Mouse (Mus musculus): ENCODE data around the gene Rap1a. TPM values are rescaled to one million over a fixed set of nuclear protein-coding genes. Genes with fewer than 3 reads are reported as not detected.

The Rap1a gene
- total RNA-seq (2021) = 100 to 1,000 TPM; 103 to 105 TPM

DNA sequence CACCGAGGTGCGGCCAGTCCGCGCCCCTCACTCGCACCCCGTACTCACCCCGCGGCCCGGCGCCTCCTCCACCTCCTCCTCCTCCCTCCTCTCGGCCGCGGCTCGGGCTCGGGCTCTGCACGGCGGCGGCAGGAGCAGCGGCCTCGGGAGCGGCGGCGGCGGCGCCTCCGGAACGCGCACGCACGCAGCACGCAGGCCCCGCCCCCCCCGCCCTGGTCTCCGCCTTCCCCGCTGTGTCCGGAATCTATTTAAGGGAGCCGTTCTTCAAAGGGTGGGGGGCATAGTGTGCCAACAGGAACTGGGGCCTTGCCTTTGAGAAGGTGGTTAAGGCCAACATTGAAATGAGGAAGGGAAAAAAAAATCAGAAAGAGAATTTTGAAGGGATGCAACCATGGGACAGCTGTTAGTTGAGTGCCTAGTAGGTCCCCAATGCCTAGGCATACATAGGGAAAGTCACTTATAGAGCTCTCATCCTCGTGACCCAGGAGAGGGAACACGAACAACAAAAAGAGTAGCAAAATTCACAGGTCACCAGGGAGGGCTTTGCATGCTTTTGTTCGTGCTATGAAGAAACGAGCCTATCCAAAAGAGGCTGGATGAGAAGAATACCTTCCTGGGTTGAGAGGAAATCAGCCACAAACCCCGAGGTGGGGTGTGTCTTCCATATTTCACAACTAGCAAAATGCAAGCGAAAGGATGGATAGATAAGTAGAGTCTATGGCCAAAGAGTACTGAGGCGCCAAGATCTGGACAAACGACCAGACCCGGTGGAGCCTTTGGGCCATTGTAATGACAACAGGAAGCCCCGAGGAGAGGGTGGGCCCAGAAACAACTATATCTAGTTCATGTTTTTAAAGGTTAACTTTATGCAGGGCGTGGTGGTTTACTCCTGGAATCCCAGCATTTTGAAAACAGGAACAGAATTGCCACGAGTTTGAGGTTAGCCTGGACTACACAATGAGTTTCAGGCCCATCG, at the start of gene Rap1a:
Gene Rap1a (minus strand): TSS at position 146 of the 976 bp plus-strand sequence.
- peak; percentile 58 for DNase-seq (ENCODE audit: low spot score)
- intact Hi-C loops (cut with DNase I) = loop anchor here (2.0 to 5.0 kb wide), 2 partner anchors 23 to 64 kb away; no protein-coding TSS in a partner anchor

DNA sequence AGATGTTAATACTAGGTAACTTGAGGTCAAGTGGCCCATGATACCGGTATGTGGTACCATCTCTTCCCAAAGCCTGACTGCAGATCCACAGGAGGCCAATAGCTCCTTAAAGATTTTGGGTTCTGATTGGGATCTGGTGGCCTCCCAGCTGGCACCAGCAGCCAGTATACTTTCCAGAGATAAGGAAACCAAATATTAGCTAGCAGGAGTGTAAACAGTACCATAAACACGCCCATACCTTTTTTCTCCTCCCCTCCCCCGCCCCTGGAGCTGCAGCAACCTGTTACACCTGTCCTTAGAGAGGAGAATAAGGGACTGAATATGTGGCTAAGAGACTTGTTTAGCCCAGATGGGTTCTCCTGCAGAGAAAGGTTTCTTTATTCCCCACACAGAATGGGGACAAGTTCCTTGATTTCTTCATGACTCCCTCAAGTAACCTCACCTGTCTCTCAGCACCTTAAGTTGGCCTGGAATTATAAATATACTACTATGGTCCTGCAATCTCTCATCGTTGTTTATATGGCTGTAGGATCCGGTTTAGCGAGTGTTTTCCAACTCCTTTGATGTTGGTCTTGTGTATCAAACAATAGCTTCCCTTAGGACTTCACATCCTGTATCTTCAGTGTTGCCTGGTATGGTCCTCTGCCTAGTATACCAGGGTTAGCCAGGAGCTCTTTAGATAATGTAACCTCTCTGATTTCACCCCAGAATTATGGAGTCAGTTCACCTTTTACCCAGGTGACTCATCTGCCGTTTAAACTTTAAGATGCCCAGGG, 45.3 kb upstream of the Rap1a start:
- DNase-seq (ENCODE audit: low spot score) = no peak
- intact Hi-C loops (cut with DNase I) = no loop called here

DNA sequence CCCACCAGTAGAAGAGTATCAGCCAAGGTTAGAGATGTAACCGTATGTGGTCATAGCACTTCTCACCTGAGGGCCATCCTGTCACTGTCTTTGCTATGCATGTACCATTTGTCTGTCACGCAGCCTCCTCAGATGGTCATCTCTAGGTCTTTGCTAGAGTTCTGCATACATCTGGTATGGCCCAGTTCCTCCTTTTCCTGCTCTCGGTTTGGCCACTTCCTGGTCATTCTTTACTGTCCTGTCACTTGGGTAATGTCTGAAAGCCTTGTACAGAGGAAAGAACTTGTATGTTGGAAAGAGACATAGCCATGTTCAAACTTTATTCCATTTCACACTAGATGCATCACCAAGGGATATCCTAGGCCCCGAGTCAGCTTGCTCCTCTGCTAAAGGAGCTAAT, 38.7 kb upstream of the Rap1a start:
- intact Hi-C loops (cut with DNase I) = no loop called here
- no peak for DNase-seq (ENCODE audit: low spot score)

DNA sequence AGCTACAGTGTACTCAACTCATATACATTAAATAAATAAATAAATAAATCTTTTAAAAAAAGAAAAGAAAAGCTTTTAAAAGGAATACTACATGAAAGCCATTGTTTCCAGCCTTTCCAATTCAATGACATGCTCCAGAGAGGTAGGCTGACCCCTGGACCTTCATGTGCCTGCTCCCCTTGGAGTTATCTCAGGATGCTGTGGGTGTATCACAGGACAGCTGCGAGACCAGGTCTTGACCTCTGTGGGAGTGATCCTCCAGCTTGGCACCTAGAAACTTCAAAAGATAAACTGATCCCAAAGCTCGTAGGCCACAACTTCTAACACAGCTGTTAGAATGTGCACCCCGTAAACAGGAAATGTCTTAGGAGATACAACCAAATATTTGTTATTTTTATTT, 37.5 kb upstream of the Rap1a start:
- intact Hi-C loops (cut with DNase I) = no loop called here

DNA sequence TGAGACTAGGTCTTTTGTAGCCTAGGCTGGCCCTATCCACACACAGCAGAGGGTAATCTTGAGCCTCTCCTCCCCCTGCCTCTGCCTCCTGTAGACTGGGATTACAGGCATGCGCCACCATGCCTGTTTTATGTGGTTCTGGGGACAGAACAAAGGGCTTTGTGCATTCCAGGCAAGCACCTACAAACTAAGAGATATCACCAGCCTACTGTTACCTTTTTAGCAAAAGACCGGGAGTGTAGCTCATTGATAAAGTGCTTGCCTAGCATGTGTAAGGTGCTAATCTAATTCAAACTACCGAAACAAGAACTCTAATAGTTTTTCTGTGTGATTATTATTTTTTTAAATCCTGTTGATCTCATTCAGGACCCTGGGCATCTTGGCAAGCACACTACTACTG, 35.7 kb upstream of the Rap1a start:
- intact Hi-C loops (cut with DNase I) = no loop called here
- DNase-seq (ENCODE audit: low spot score) = no peak

More for the DNA sequence above, 37.5 kb upstream of the Rap1a start:
- DNase-seq (ENCODE audit: low spot score) = no peak

DNA sequence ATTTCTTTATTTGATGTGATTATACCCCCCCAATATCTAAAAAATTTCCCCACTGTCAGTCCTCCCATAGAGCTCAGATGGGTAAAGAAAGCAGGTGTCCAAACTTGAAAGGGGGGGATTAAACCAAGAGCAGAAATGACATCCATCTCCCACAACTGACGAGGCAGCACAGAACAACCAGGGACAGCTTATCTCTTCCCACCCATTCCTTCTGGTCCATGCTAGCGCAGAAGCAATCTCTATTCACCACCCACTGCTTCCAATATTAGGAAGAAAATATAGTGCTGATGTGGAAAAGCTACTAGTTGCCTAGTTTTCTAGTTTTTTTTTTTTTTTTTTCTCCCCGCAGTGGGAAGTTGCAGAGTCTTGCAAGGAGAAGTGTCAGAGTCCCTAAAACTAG, 34.7 kb upstream of the Rap1a start:
- no peak for DNase-seq (ENCODE audit: low spot score)
- intact Hi-C loops (cut with DNase I) = no loop called here

DNA sequence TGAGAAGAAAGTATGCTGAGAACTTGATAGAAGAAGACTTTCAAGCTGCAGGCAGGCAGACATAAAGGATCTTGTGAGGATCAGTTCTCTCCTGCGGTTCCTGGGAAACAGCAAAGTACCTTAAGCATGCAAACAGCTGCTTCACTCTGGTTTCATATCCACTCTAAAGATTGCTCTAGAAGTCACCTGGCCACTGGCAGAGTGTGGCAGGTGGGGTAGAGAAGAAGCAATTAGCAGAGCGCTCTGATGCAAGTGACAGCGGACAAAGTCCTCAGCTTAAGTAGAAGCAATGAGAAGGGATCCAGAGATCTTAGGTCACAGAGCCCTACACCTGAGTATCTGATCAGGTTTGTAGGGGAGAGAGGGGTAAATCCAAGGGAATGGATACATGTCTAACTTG, 30.4 kb upstream of the Rap1a start:
- intact Hi-C loops (cut with DNase I) = no loop called here
- no peak for DNase-seq (ENCODE audit: low spot score)

DNA sequence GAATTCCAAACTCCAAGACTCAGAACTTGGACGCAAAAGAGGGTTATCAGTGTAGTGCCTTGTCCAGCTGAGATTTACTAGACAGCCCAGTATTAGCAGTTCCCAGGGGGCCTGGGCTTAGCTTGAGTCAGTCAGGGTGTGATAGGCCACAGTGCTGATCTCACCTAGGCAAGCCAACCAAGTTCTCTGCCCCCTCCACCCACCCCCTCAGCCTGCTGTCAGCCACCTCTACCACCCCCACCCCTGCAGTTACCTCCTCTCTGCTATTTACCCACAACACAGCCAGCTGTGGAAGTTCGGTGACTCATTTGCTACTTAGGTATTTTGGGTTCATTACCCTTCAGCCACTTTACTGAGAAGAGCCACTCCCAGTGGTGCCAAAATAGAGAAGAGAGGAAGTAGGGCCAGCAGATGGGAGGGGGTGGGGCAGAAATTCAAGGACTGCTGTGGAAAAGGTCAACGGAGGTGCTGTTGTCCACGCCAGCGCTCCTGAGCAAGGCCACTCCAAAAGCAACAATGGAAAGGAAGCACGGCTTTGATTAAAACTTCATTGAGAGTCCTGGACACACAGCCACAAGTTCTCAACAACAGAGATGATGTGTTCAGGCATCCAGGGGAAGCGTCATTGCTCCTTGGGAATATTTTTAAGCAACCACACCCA, 24.5 kb upstream of the Rap1a start:
- peak; percentile 70 for DNase-seq (ENCODE audit: low spot score)
- intact Hi-C loops (cut with DNase I) = loop anchor here (2.0 to 5.0 kb wide), 3 partner anchors 25 to 67 kb away; partner anchors contain the start of gene Rap1a

DNA sequence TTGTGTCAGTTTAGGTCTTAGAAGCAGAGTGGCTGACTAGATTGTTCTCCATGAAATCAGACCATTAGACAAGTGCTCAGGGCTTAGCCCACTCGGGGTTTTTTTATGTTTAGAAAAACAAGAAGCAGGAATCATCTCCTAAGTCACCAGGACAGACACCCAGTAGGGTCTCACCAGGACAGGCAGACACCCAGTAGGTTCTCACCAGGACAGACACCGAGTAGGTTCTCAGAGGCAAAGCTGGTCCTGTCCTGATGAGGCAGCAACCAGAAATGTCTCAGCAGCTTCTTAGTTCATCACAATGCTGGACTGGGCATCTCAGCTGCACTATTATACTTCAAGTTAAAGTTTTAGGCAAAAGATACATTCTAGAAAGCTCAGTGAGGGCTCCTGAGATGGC, 23.6 kb upstream of the Rap1a start:
- intact Hi-C loops (cut with DNase I) = loop anchor here (2.0 to 5.0 kb wide), 4 partner anchors 24 to 137 kb away; partner anchors contain the start of genes Ddx20 and Rap1a
- no peak for DNase-seq (ENCODE audit: low spot score)

DNA sequence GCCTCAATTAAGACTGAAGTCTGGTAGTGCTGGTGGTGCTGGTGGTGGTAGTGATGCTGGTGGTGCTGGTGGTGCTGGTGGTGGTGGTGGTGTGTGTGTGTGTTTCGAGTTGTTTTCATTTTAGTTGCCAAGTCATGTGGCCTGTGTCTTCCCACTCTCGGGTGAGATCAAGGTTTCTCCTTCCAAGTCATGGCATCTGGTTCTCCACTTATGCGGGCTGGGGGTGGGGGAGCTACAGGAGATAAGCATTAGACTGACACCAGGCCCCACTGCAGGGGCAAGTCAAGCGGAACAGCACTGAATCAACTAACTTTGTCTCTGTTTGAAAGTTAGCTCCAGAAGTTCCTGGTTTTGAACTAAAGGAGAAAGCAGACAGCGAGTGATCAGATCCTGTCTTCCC, 23.0 kb upstream of the Rap1a start:
- peak; percentile 7 for DNase-seq (ENCODE audit: low spot score)
- intact Hi-C loops (cut with DNase I) = loop anchor here (2.0 to 5.0 kb wide), 3 partner anchors 23 to 137 kb away; partner anchors contain the start of genes Ddx20 and Rap1a

DNA sequence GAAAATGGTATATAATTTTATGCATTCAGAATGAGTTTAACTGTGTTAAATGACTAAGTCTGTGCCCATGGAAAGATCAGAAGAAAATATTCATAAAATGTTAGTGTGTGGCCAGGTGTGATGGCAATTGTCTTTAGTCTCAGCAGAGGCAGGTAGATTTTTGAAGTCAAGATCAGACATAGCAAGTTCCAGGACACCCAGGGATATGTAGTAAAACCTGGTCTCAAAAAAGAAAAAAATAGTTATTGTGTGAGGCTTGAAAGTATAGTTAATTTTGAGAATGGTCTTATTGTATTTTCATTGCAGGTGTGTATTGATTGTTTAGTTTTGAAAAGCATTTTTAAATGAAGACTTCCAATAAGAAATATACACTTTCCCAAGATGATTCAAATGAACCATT, 22.5 kb upstream of the Rap1a start:
- intact Hi-C loops (cut with DNase I) = loop anchor here (2.0 to 5.0 kb wide), 3 partner anchors 23 to 136 kb away; partner anchors contain the start of genes Ddx20 and Rap1a
- DNase-seq (ENCODE audit: low spot score) = no peak

DNA sequence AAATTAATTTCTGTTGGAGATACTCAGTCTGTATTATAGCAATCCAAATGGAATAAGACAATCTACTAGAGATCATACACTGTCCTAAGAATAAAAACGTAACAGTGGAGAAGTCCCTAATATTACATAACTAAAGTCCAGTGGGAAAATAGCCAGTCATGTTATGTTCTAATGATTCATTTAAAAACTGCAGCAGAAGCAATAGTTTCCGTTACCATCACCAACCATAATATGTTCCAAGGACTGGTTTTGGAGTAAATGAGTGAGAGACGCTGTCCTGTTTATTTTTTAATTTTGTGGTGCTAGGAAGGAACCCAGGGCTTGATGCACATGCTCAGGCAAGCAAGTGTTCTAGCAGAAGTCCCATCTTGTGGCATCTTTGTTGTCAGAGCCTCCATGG, 20.4 kb upstream of the Rap1a start:
- no peak for DNase-seq (ENCODE audit: low spot score)
- intact Hi-C loops (cut with DNase I) = loop anchor here (5.0 kb wide), 1 partner anchor 134 kb away; the partner anchor contains the start of gene Ddx20

DNA sequence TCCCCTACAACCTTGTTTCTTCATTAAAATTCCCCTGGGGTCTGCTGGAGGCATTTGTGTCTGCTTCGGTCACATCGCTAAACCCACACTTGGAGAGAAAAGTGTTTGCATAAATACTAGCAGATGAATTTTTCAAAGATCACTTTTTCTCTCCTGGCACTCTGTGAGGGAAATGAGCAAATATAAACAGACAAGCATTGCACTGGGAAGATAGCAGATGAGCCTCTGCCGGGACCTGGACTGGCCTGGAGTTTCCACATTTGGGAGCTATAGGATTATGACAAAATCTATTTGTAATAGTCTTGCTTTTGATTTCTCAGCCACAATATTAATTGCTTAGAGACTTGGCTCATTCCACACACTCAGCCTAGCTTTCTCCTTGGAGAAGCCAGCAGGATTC, 19.1 kb upstream of the Rap1a start:
- DNase-seq (ENCODE audit: low spot score) = no peak
- intact Hi-C loops (cut with DNase I) = loop anchor here (5.0 kb wide), 1 partner anchor 133 kb away; the partner anchor contains the start of gene Ddx20

DNA sequence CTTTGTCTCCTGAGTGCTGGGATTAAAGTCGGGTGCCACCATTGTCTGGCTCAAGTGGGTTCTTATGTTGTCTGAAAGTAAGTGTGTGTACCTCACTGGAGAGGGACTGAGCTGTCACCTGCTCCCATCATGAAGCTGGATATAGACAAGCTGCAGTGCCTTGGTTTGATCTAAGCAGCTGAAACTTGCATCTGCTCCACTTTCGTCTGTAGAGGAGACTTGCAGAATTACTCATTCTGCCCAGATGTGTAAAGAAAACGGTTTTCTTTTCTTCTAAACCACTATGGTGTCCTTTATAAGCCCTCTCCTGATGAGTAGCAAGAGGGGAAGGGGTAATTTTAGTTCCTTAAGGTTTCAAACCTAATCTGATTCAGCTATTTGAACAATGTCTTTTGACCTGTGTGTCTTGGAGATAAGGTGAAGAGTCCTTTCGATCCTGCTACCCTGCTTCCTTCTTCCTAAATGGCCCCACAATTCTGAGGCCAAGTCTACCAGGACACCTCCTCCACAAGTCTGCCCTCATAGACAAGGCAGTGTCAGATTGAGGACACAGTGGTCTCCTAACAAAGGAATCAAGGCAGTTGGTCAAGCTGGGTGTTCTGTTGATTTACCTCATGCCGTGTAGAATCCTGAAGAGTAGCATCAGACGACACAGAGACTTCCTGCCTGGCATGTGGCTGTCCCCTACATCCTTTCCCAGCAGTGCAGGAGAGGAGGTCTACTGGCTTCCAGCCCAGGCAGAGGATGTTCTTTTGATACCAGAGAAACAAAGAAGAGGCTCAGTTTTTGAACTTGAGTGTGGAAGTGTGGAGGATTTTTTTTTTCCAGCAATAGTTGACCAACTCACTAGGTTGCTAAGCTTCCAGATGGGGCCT, 17.2 kb upstream of the Rap1a start:
- no peak for DNase-seq (ENCODE audit: low spot score)
- intact Hi-C loops (cut with DNase I) = no loop called here

DNA sequence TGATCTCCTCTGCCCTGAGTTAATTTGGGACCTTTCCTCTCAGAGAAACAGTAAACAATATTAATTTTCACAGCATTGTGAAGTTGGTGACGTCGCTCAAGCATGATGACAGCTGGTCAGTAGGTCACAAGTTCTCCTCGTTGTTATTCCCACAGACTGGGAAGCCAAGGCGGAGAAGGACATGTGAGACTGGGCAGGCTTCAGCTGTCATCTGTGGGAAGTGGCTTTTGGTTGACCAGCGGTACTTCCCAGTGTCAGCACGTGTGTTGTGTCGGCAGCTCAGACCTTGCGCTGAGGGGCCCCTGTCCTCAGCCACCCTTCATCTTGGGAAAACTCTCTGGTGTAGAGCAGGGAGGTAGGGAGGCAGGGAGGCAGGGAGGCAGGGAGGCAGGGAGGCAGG, 15.0 kb upstream of the Rap1a start:
- intact Hi-C loops (cut with DNase I) = no loop called here
- DNase-seq (ENCODE audit: low spot score) = no peak

DNA sequence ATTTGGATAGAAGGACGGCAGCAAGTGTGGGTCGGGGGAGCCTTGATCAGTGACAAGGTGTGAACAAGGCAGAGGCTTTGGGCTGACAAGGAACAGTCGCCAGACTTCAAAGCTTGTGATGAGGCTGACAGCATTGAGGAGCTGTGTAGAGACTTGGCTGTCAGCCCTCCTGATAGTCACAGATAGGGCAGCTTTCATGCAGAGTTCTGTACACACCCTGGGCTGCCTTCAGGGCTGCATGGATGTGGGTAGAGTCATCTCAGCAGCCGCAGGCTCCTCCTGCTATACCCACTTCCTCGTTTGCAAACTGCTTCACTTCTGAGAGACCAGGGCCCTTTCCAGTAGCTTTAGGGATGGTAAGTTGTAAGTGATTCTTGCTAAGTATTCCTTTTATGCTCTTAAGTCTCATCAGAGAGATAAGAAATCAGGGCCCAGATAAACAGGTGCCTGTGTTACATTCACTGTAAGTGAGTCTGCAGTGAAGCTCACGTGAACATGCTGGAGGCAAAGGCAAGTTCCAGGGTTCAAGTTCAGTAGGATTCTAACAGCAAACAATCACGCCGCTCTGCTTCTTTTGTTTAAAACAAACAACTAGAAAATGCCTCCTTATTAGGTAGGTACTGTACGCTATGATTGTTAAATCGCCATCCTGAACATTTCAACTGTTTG, 14.2 kb upstream of the Rap1a start:
- intact Hi-C loops (cut with DNase I) = no loop called here

DNA sequence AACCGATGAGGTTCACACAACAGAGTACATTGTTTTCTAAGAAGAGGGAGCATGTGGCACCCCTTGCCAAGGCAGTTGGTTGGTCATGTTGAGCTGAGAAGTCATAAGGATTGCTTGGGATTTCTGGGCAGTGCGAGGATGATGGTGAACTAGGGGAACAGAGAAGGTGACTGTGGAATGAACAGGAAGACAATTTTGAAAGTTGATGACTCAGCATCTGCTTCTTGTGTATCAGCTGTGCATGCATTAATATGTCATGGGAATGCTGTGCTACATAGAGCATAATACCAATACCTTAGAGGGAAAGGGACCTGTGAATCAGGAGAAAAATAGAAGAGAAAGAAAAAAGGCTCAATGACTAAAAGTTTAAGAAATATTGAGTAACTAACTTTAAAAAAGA, 10.0 kb upstream of the Rap1a start:
- DNase-seq (ENCODE audit: low spot score) = no peak
- intact Hi-C loops (cut with DNase I) = no loop called here

More for the DNA sequence above, 14.2 kb upstream of the Rap1a start:
- DNase-seq (ENCODE audit: low spot score) = no peak

All from heart, postnatal 25 days (tissue).